Mouse (Mus musculus) MEL (cell line): ENCODE results near the gene Gm4792. TPM values are rescaled to one million over a fixed set of nuclear protein-coding genes. Genes with fewer than 3 reads are reported as not detected.

ENCODE experiments used
- DNase-seq: peaks from one replicate; pipeline ENCODE4 v3.0.0; 2011; ENCODE audit warnings: low read depth, low spot score
- H3K27ac ChIP-seq: 2 replicates; pipeline ENCODE4 v1.5.1; 2012; ENCODE audit warnings: low read depth, mild to moderate bottlenecking, control low read depth, low read length, moderate library complexity; ENCODE audit not compliant: control insufficient read depth
- H3K27me3 ChIP-seq, 2 experiments: fragments of 150-350 bp in 1 of 2; sonication (generic) in 1 of 2; 2 replicates each; pipeline ENCODE4 v1.6.1; 2012; ENCODE audit warnings: low read length in 2 of 2, mild to moderate bottlenecking in 2 of 2, improper control_type of control experiment in 1 of 2, moderate library complexity in 1 of 2; ENCODE audit not compliant: insufficient read depth in 2 of 2, control insufficient read depth in 1 of 2
- H3K36me3 ChIP-seq, 2 experiments: 2 replicates each; pipeline ENCODE4 v1.6.1; 2012 to 2014; ENCODE audit warnings: low read length in 2 of 2, improper control_type of control experiment in 1 of 2, inconsistent platforms in 1 of 2, mild to moderate bottlenecking in 1 of 2; ENCODE audit not compliant: insufficient read depth in 2 of 2, control insufficient read depth in 1 of 2
- H3K4me1 ChIP-seq, 2 experiments: fragments of 150-350 bp in 1 of 2; sonication (generic) in 1 of 2; 2 replicates each; pipeline ENCODE4 v1.6.1; 2012; ENCODE audit warnings: low read length in 2 of 2, improper control_type of control experiment in 1 of 2, mild to moderate bottlenecking in 1 of 2; ENCODE audit not compliant: insufficient read depth in 2 of 2, control insufficient read depth in 1 of 2
- H3K4me3 ChIP-seq, 2 experiments: fragments of 150-350 bp in 1 of 2; sonication (generic) in 1 of 2; 2 replicates each; pipeline ENCODE4 v1.5.1; 2012; ENCODE audit warnings: low read depth in 2 of 2, low read length in 2 of 2, mild to moderate bottlenecking in 2 of 2, moderate library complexity in 2 of 2, control low read depth in 1 of 2, improper control_type of control experiment in 1 of 2; ENCODE audit not compliant: control insufficient read depth in 1 of 2, insufficient read depth in 1 of 2
- H3K79me2 ChIP-seq: 2 replicates; pipeline ENCODE4 v1.6.1; 2012; ENCODE audit warnings: mild to moderate bottlenecking, low read length, moderate library complexity; ENCODE audit not compliant: control insufficient read depth, poor library complexity, insufficient read depth
- H3K9ac ChIP-seq: 2 replicates; pipeline ENCODE4 v1.6.1; 2012; ENCODE audit warnings: low read depth, mild to moderate bottlenecking, control low read depth, low read length, moderate library complexity; ENCODE audit not compliant: control insufficient read depth, poor library complexity, severe bottlenecking
- H3K9me3 ChIP-seq: fragments of 150-350 bp; sonication (generic); replicated peaks from 2 replicates; pipeline ENCODE4 v1.6.1; 2012; ENCODE audit warnings: mild to moderate bottlenecking, low read length, improper control_type of control experiment, moderate library complexity; ENCODE audit not compliant: insufficient read depth
- BHLHE40 ChIP-seq: IDR thresholded peaks from 2 replicates; pipeline ENCODE4 v1.6.1; 2012; ENCODE audit warnings: low read depth, mild to moderate bottlenecking, inconsistent platforms, low read length, improper control_type of control experiment, borderline replicate concordance
- CHD1 ChIP-seq: IDR thresholded peaks from 2 replicates; pipeline ENCODE4 v1.6.1; 2012; ENCODE audit warnings: low read depth, mild to moderate bottlenecking, inconsistent platforms, low read length, improper control_type of control experiment
- ELF1 ChIP-seq: IDR thresholded peaks from 2 replicates; pipeline ENCODE4 v1.6.1; 2014; ENCODE audit warnings: low read depth, mild to moderate bottlenecking, inconsistent platforms, low read length, improper control_type of control experiment, moderate library complexity
- ETS1 ChIP-seq: IDR thresholded peaks from 2 replicates; pipeline ENCODE4 v1.6.1; 2012; ENCODE audit warnings: low read depth, mild to moderate bottlenecking, inconsistent platforms, low read length, improper control_type of control experiment, moderate library complexity
- GABPA ChIP-seq: IDR thresholded peaks from 2 replicates; pipeline ENCODE4 v1.6.1; 2012; ENCODE audit warnings: low read depth, mild to moderate bottlenecking, inconsistent platforms, low read length, improper control_type of control experiment, moderate library complexity
- GATA1 ChIP-seq: IDR thresholded peaks from 2 replicates; pipeline ENCODE4 v1.6.1; 2011; ENCODE audit warnings: low read depth, low read length, improper control_type of control experiment
- HCFC1 ChIP-seq: IDR thresholded peaks from 2 replicates; pipeline ENCODE4 v1.6.1; 2012; ENCODE audit warnings: low read depth, mild to moderate bottlenecking, inconsistent platforms, low read length, improper control_type of control experiment, moderate library complexity
- JUND ChIP-seq: IDR thresholded peaks from 2 replicates; pipeline ENCODE4 v1.6.1; 2011; ENCODE audit warnings: low read depth, mild to moderate bottlenecking, improper control_type of control experiment, low read length
- MAFK ChIP-seq: IDR thresholded peaks from 2 replicates; pipeline ENCODE4 v1.6.1; 2011; ENCODE audit warnings: low read depth, mild to moderate bottlenecking, low read length, improper control_type of control experiment, borderline replicate concordance
- MAZ ChIP-seq: IDR thresholded peaks from 2 replicates; pipeline ENCODE4 v1.6.1; 2012; ENCODE audit warnings: low read depth, mild to moderate bottlenecking, inconsistent platforms, low read length, improper control_type of control experiment
- NELFE ChIP-seq: IDR thresholded peaks from 2 replicates; pipeline ENCODE4 v1.6.1; 2011; ENCODE audit warnings: low read depth, low read length, improper control_type of control experiment
- NRF1 ChIP-seq: IDR thresholded peaks from 2 replicates; pipeline ENCODE4 v1.6.1; 2014; ENCODE audit warnings: low read depth, mild to moderate bottlenecking, inconsistent platforms, low read length, improper control_type of control experiment, moderate library complexity; ENCODE audit not compliant: poor library complexity, insufficient read depth, severe bottlenecking
- POLR2AphosphoS2 ChIP-seq: IDR thresholded peaks from 2 replicates; pipeline ENCODE4 v1.6.1; 2011; ENCODE audit warnings: low read length, improper control_type of control experiment
- POLR2AphosphoS5 ChIP-seq: IDR thresholded peaks from 2 replicates; pipeline ENCODE4 v1.6.1; 2012; ENCODE audit warnings: low read depth, borderline replicate concordance, mild to moderate bottlenecking, inconsistent platforms, low read length, moderate library complexity, mixed read lengths
- SMC3 ChIP-seq: IDR thresholded peaks from 2 replicates; pipeline ENCODE4 v1.6.1; 2011; ENCODE audit warnings: low read depth, low read length, improper control_type of control experiment
- TBP ChIP-seq: IDR thresholded peaks from 2 replicates; pipeline ENCODE4 v1.8.0; 2011; ENCODE audit warnings: low read depth, low read length, improper control_type of control experiment
- TCF12 ChIP-seq: IDR thresholded peaks from 2 replicates; pipeline ENCODE4 v1.6.1; 2014; ENCODE audit warnings: low read depth, mild to moderate bottlenecking, inconsistent platforms, low read length, improper control_type of control experiment, moderate library complexity
- USF1 ChIP-seq: IDR thresholded peaks from 2 replicates; pipeline ENCODE4 v1.6.1; 2014; ENCODE audit warnings: low read depth, mild to moderate bottlenecking, inconsistent platforms, low read length, improper control_type of control experiment, moderate library complexity
- ZC3H11A ChIP-seq: IDR thresholded peaks from 2 replicates; pipeline ENCODE4 v1.6.1; 2012; ENCODE audit warnings: low read depth, mild to moderate bottlenecking, inconsistent platforms, low read length, improper control_type of control experiment
- ZKSCAN1 ChIP-seq: IDR thresholded peaks from 2 replicates; pipeline ENCODE4 v1.6.1; 2012; ENCODE audit warnings: low read depth, mild to moderate bottlenecking, inconsistent platforms, low read length, improper control_type of control experiment, moderate library complexity
- ZNF384 ChIP-seq: IDR thresholded peaks from 2 replicates; pipeline ENCODE4 v1.6.1; 2012; ENCODE audit warnings: low read depth, mild to moderate bottlenecking, inconsistent platforms, low read length, improper control_type of control experiment
- polyA plus RNA-seq, 2 experiments: library from polyadenylated mRNA; stranded (reverse) in 1 of 2; unstranded in 1 of 2; fragments of >175 nt in 1 of 2; fragments of >200 nt in 1 of 2; gene quantifications; 2 replicates each; pipeline versions ENCODE4 v1.2.1 to v1.2.4; 2012; ENCODE audit warnings: low replicate concordance in 2 of 2, low read depth in 1 of 2; ENCODE audit not compliant: insufficient read length in 2 of 2, insufficient read depth in 1 of 2, missing spikeins in 1 of 2
- total RNA-seq: library from RNA; depleted of rRNA; stranded (reverse); fragments of 300-350 nt; gene quantifications from 2 replicates; pipeline ENCODE4 v1.2.3, GENCODE M21; 2012

Gene Gm4792
- total and polyA plus RNA-seq, 3 experiments: not detected

- Histone ChIP-seq H3K9ac (no peak within 1 kb of the TSS), H3K9me3 (no peaks in the 10 kb centered on the region), H3K4me1 (no peaks in the 10 kb centered on the region), H3K79me2 (no peaks in the 10 kb centered on the region), H3K36me3 (no peaks in the 10 kb centered on the region), H3K27ac (no peak within 1 kb of the TSS), H3K4me3 (no peak within 1 kb of the TSS), H3K27me3 (no peaks in the 10 kb centered on the region)
- no peak for DNase-seq
- TF ChIP-seq GATA1 (no peak), USF1 (no peak), GABPA (no peak), BHLHE40 (no peak), ETS1 (no peak), TBP (no peak), POLR2AphosphoS5 (no peak), ZNF384 (no peak), ZC3H11A (no peak), NELFE (no peak), MAZ (no peak), JUND (no peak), NRF1 (no peak), ZKSCAN1 (no peak), CHD1 (no peak), POLR2AphosphoS2 (no peak), SMC3 (no peak), MAFK (no peak), ELF1 (no peak)
Measured at GRCm38 (mm10) chr10:94311511-94312006, 13.1 kb upstream of the Gm4792 start, which contains the start of gene Tmcc3. Tmcc3 (plus strand) TSS chr10:94311949.

GRCm38 (mm10) chr10:94310499-94311267, 12.2 kb upstream of the Gm4792 start:
- Histone ChIP-seq H3K9ac (no peak overlapping the region), H3K27me3 (no peaks in the 10 kb centered on the region), H3K79me2 (no peaks in the 10 kb centered on the region), H3K4me3 (no peak overlapping the region), H3K36me3 (no peaks in the 10 kb centered on the region), H3K9me3 (no peaks in the 10 kb centered on the region), H3K4me1 (no peaks in the 10 kb centered on the region), H3K27ac (no peak overlapping the region)
- TF ChIP-seq TCF12: no peak
- no peak for TF ChIP-seq HCFC1
- DNase-seq: no peak
